Mouse (Mus musculus): ENCODE data around the gene Xpc. TPM values are rescaled to one million over a fixed set of nuclear protein-coding genes. Genes with fewer than 3 reads are reported as not detected.
A peak's percentile ranks its signal among the peaks of the same experiment; 100 is the strongest.

The Xpc gene
- polyA plus RNA-seq, 1 experiment from 2014 or later = 21.0 TPM

DNA sequence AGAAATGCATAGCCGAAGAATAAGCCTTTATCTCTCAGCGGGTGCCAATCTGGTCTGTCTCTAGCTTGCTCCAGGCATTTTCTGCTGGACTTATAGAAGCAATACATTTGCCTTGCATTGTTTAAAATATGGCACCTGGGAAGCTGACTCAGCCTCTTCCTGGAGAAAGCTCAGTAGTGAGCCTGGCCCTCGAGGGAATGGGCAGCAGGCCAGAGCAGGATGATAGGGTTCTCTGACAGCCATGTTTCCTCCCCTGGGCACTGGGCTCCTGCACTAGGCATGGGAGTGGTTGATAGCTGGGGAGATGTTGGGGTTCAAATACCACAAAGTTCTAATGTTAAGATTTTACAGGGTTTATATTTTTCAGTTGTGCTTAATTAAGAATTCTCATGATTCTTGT is 25.6 kb upstream of the Xpc start:
- H3K27ac ChIP-seq = 0 out of 2 replicates have a peak overlapping the region, but pooled peaks have one; percentile 18
- no peak overlapping the region for H3K4me2 ChIP-seq
- no peak overlapping the region for H3K9ac ChIP-seq
- H3K36me3 ChIP-seq = no peaks in the 10 kb centered on the region
- peaks cover 23% of the 10 kb centered on the region for H3K4me1 ChIP-seq
- no peak for ATAC-seq (ENCODE audit: insufficient number of reproducible peaks, insufficient read depth, low FRiP score, low TSS enrichment, low read depth)
- no peak overlapping the region for H3K4me3 ChIP-seq
- no peaks in the 10 kb centered on the region for H3K27me3 ChIP-seq
- no peaks in the 10 kb centered on the region for H3K9me3 ChIP-seq
- 59% methylated on average over 3 of the region's 3 CpGs for WGBS

DNA sequence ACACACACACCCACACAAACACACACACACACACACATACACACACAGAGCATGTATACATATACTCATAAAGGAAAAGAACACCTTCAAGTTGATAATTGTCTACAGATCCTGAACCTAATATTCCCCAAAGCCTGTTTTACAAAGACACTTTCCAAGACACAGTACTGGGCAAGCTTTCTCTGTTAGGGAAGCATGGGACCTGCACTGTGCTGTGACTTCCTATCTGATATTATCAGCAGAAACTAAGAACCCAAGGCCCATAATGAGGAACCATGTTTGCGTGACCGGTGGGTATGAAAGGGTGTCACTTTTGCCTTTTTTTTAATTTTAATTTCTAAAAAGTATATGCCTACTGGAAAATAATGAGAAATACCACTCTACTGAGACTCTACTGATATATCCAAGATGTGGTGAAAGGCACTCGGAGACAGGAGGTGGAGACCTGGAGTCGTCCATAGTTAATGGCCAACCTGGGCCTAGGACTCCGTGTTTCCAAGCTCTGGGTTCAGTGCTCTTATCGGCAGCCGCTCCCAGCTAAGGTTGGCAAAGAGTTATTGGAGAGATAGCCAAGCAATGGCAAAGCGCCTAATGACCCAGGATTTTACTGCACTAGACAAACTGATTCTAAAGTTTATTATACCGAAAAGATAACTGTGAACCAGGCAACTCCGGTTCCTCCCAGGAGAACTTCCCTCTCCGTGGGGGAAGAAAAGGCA is 20.5 kb upstream of the Xpc start:
- Histone ChIP-seq H3K4me3 (no peak overlapping the region), H3K9ac (no peak overlapping the region), H3K27me3 (no peaks in the 10 kb centered on the region), H3K9me3 (no peaks in the 10 kb centered on the region), H3K27ac (no peak overlapping the region), H3K4me2 (no peak overlapping the region), H3K4me1 (peaks cover 19% of the 10 kb centered on the region), H3K36me3 (no peaks in the 10 kb centered on the region)
- 90% methylated on average over 11 of the region's 11 CpGs for WGBS
- no peak for ATAC-seq (ENCODE audit: insufficient number of reproducible peaks, insufficient read depth, low FRiP score, low TSS enrichment, low read depth)

DNA sequence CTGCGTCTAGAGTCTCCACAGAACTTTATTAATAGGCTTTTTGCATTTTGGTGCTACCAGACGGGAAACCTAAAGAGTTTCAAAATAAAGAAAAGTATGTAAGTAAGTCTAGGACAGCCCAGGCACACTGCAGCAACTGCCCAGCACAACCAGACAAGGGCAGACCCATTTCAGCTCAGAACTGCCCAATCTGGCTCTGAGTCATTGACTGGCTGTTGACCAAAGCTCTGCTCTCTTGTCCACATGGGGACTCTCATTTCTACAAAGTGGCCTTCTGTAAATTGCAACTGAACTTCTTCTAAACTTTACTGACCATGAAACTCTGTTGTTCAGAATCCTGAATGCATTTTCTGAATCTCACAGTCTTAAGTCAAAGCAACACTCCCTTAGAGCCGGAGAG is 19.5 kb upstream of the Xpc start:
- Histone ChIP-seq H3K9ac (no peak overlapping the region), H3K4me1 (peaks cover 16% of the 10 kb centered on the region), H3K9me3 (no peaks in the 10 kb centered on the region), H3K4me2 (no peak overlapping the region), H3K27me3 (no peaks in the 10 kb centered on the region), H3K4me3 (no peak overlapping the region), H3K27ac (no peak overlapping the region), H3K36me3 (no peaks in the 10 kb centered on the region)
- ATAC-seq (ENCODE audit: insufficient number of reproducible peaks, insufficient read depth, low FRiP score, low TSS enrichment, low read depth) = no peak
- 82% methylated on average over 3 of the region's 3 CpGs for WGBS

- no peak overlapping the region for H3K27ac ChIP-seq
- H3K4me2 ChIP-seq = no peak overlapping the region
- H3K4me1 ChIP-seq = peaks cover 16% of the 10 kb centered on the region
- no peaks in the 10 kb centered on the region for H3K27me3 ChIP-seq
- no peak overlapping the region for H3K9ac ChIP-seq
- H3K9me3 ChIP-seq = no peaks in the 10 kb centered on the region
- peaks cover under 1% of the 10 kb centered on the region; the same call in 1 of the 2 replicates for H3K36me3 ChIP-seq
- no peak overlapping the region for H3K4me3 ChIP-seq
- ATAC-seq (ENCODE audit: insufficient number of reproducible peaks, insufficient read depth, low FRiP score, low TSS enrichment, low read depth) = no peak
- WGBS = 70% methylated on average over 4 of the region's 4 CpGs
Observed at GRCm38 (mm10) chr6:91534268-91534667, 18.6 kb upstream of the Xpc start.

DNA sequence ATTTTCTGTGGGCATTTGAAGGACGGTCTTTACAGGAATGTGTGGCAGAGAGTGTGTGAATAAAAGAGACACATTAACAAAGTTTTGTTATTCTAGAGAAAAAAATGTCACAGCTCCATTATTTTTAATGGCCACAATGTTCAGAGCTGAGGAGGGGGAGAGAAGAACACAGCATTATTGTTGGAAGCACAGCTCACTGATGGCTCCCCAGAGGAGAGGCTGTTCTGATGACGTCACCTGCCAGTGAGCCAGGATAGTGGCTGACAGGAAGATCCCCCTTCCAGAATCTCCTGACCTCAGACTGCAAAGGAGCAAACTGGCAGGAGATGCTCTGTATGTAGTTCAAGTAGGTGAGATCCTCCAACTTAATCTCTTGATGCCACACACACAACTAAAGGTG is 18.1 kb upstream of the Xpc start:
- WGBS = 41% methylated on average over 2 of the region's 2 CpGs
- H3K27ac ChIP-seq = peak overlapping the region; percentile 16; the same call in 1 of the 2 replicates
- no peak for ATAC-seq (ENCODE audit: insufficient number of reproducible peaks, insufficient read depth, low FRiP score, low TSS enrichment, low read depth)
- no peak overlapping the region for H3K4me3 ChIP-seq
- peaks cover 5% of the 10 kb centered on the region; the same call in 1 of the 2 replicates for H3K36me3 ChIP-seq
- no peaks in the 10 kb centered on the region for H3K27me3 ChIP-seq
- H3K4me2 ChIP-seq = no peak overlapping the region
- H3K4me1 ChIP-seq = peaks cover 16% of the 10 kb centered on the region
- H3K9ac ChIP-seq = no peak overlapping the region
- H3K9me3 ChIP-seq = no peaks in the 10 kb centered on the region

GRCm38 (mm10) chr6:91533359-91533758 is 17.7 kb upstream of the Xpc start:
- Histone ChIP-seq H3K9ac (no peak overlapping the region), H3K4me1 (peaks cover 16% of the 10 kb centered on the region), H3K9me3 (no peaks in the 10 kb centered on the region), H3K4me3 (no peak overlapping the region), H3K4me2 (no peak overlapping the region), H3K27me3 (no peaks in the 10 kb centered on the region), H3K27ac (peak overlapping the region; percentile 16; the same call in 1 of the 2 replicates), H3K36me3 (peaks cover 10% of the 10 kb centered on the region; the same call in 1 of the 2 replicates)
- 35% methylated on average over 5 of the region's 5 CpGs for WGBS
- no peak for ATAC-seq (ENCODE audit: insufficient number of reproducible peaks, insufficient read depth, low FRiP score, low TSS enrichment, low read depth)

GRCm38 (mm10) chr6:91532661-91533060 is 17.0 kb upstream of the Xpc start:
- Histone ChIP-seq H3K36me3 (peaks cover 13% of the 10 kb centered on the region; the same call in 1 of the 2 replicates), H3K9me3 (no peaks in the 10 kb centered on the region), H3K4me2 (no peak overlapping the region), H3K27ac (peak overlapping the region; percentile 44), H3K4me1 (peaks cover 16% of the 10 kb centered on the region), H3K4me3 (no peak overlapping the region), H3K9ac (no peak overlapping the region), H3K27me3 (no peaks in the 10 kb centered on the region)
- ATAC-seq (ENCODE audit: insufficient number of reproducible peaks, insufficient read depth, low FRiP score, low TSS enrichment, low read depth) = no peak
- WGBS = 58% methylated on average over 6 of the region's 6 CpGs

DNA sequence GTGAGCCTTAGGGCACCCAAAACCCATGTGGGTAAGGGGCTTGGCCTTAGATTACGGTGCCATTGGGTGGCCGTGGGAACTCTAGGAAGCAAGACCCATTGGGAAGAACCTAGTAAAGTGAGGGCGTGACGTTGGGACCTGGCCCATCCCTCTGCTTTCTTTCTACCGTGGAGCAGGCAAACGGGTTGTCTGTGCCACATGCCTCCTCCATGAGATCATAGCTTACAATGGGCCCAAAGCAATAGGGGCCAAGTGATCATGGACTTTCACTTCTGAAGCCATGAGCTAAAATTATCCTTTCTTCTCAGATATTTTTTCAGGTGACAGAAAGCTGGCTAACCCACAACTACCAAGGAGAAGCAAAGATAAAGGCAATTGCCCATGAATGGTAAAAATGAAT is 15.6 kb upstream of the Xpc start:
- no peak overlapping the region for H3K9ac ChIP-seq
- peaks cover 16% of the 10 kb centered on the region for H3K4me1 ChIP-seq
- H3K4me3 ChIP-seq = no peak overlapping the region
- H3K27me3 ChIP-seq = no peaks in the 10 kb centered on the region
- no peaks in the 10 kb centered on the region for H3K9me3 ChIP-seq
- 83% methylated on average over 6 of the region's 6 CpGs for WGBS
- no peak for ATAC-seq (ENCODE audit: insufficient number of reproducible peaks, insufficient read depth, low FRiP score, low TSS enrichment, low read depth)
- H3K27ac ChIP-seq = no peak overlapping the region
- H3K36me3 ChIP-seq = peaks cover 13% of the 10 kb centered on the region; the same call in 1 of the 2 replicates
- H3K4me2 ChIP-seq = no peak overlapping the region

GRCm38 (mm10) chr6:91530673-91531072 is 15.0 kb upstream of the Xpc start:
- Histone ChIP-seq H3K27ac (no peak overlapping the region), H3K4me1 (peaks cover 16% of the 10 kb centered on the region), H3K27me3 (no peaks in the 10 kb centered on the region), H3K4me3 (no peak overlapping the region), H3K9ac (no peak overlapping the region), H3K4me2 (no peak overlapping the region), H3K36me3 (peaks cover 13% of the 10 kb centered on the region; the same call in 1 of the 2 replicates), H3K9me3 (no peaks in the 10 kb centered on the region)
- ATAC-seq (ENCODE audit: insufficient number of reproducible peaks, insufficient read depth, low FRiP score, low TSS enrichment, low read depth) = no peak
- 82% methylated on average over 8 of the region's 8 CpGs for WGBS

- Histone ChIP-seq H3K9ac (no peak overlapping the region), H3K27me3 (no peaks in the 10 kb centered on the region), H3K4me3 (no peak overlapping the region), H3K9me3 (no peaks in the 10 kb centered on the region), H3K36me3 (peaks cover 32% of the 10 kb centered on the region), H3K4me1 (peaks cover 9% of the 10 kb centered on the region), H3K4me2 (no peak overlapping the region), H3K27ac (no peak overlapping the region)
- no peak for ATAC-seq (ENCODE audit: insufficient number of reproducible peaks, insufficient read depth, low FRiP score, low TSS enrichment, low read depth)
- WGBS = 83% methylated on average over 7 of the region's 7 CpGs
Observed at GRCm38 (mm10) chr6:91528265-91528664, 12.6 kb upstream of the Xpc start.

- ATAC-seq (ENCODE audit: insufficient number of reproducible peaks, insufficient read depth, low FRiP score, low TSS enrichment, low read depth) = no peak
- peaks cover 42% of the 10 kb centered on the region for H3K36me3 ChIP-seq
Observed at GRCm38 (mm10) chr6:91527227-91527860, 11.7 kb upstream of the Xpc start.

GRCm38 (mm10) chr6:91525544-91525943 is 9.9 kb upstream of the Xpc start:
- Histone ChIP-seq H3K9me3 (no peaks in the 10 kb centered on the region), H3K36me3 (peaks cover 60% of the 10 kb centered on the region), H3K27ac (no peak overlapping the region), H3K27me3 (no peaks in the 10 kb centered on the region), H3K4me3 (no peak overlapping the region), H3K4me1 (no peaks in the 10 kb centered on the region), H3K9ac (no peak overlapping the region), H3K4me2 (no peak overlapping the region)
- ATAC-seq (ENCODE audit: insufficient number of reproducible peaks, insufficient read depth, low FRiP score, low TSS enrichment, low read depth) = no peak
- WGBS = 80% methylated on average over 4 of the region's 4 CpGs

More at GRCm38 (mm10) chr6:91527227-91527860, 11.7 kb upstream of the Xpc start:
- Histone ChIP-seq H3K4me2 (no peak overlapping the region), H3K9me3 (no peaks in the 10 kb centered on the region), H3K27me3 (no peaks in the 10 kb centered on the region), H3K9ac (no peak overlapping the region), H3K27ac (no peak overlapping the region), H3K4me3 (no peak overlapping the region), H3K4me1 (peaks cover under 1% of the 10 kb centered on the region; the same call in 1 of the 2 replicates)
- WGBS = 37% methylated on average over 5 of the region's 5 CpGs

Measured in embryonic facial prominence, embryonic 13.5 days (tissue).